Mouse (Mus musculus) intestine, postnatal 0 days (tissue): Measurements from ENCODE around the gene Tsc22d1. TPM values are rescaled to one million over a fixed set of nuclear protein-coding genes. Genes with fewer than 3 reads are reported as not detected.

Experiments
- ATAC-seq: fragments of 200-750 bp; cut with Nextera tagmentation; 2 replicates; pipeline ENCODE4 v1.8.0; 2017; ENCODE audit warnings: mild to moderate bottlenecking, moderate TSS enrichment, moderate library complexity
- H3K27ac ChIP-seq: fragments of 300-500 bp; sonication (generic); 2 replicates; pipeline ENCODE4 v1.5.1; 2014; ENCODE audit warnings: mild to moderate bottlenecking, low read depth, low read length, moderate library complexity
- H3K27me3 ChIP-seq: fragments of 300-500 bp; sonication (generic); replicated peaks from 2 replicates; pipeline ENCODE4 v1.6.1; 2014; ENCODE audit warnings: low read length, mixed read lengths; ENCODE audit not compliant: control insufficient read depth, insufficient read depth
- H3K36me3 ChIP-seq: fragments of 300-500 bp; sonication (generic); 2 replicates; pipeline ENCODE4 v1.6.1; 2014; ENCODE audit warnings: mild to moderate bottlenecking, moderate library complexity; ENCODE audit not compliant: control insufficient read depth, insufficient read depth
- H3K4me1 ChIP-seq: fragments of 300-500 bp; sonication (generic); replicated peaks from 2 replicates; pipeline ENCODE4 v1.6.1; 2014; ENCODE audit warnings: antibody characterized with exemption, low read length, mixed read lengths; ENCODE audit not compliant: control insufficient read depth, insufficient read depth
- H3K4me2 ChIP-seq: fragments of 300-500 bp; sonication (generic); replicated peaks from 2 replicates; pipeline ENCODE4 v1.6.1; 2014; ENCODE audit warnings: low read depth, mild to moderate bottlenecking, moderate library complexity
- H3K4me3 ChIP-seq: fragments of 300-500 bp; sonication (generic); 2 replicates; pipeline ENCODE4 v1.5.1; 2014; ENCODE audit warnings: low read depth, low read length
- H3K9ac ChIP-seq: fragments of 300-500 bp; sonication (generic); 2 replicates; pipeline ENCODE4 v1.6.1; 2014; ENCODE audit warnings: mild to moderate bottlenecking, low read depth, low read length
- H3K9me3 ChIP-seq: fragments of 300-500 bp; sonication (generic); 2 replicates; pipeline ENCODE4 v1.6.1; 2016; ENCODE audit warnings: mixed run types; ENCODE audit not compliant: control insufficient read depth
- CTCF ChIP-seq: sonication (generic); IDR thresholded peaks from 2 replicates; pipeline ENCODE4 v1.5.1; 2016; ENCODE audit warnings: low read depth, mild to moderate bottlenecking, control low read depth, antibody characterized with exemption, moderate library complexity
- WGBS: fragments of 180-500 bp; shearing (Covaris S2); extraction: QIAGEN DNeasy Blood & Tissue Kit; methylation state at CpG from one replicate; pipeline ENCODE4 v1.1.7; 2014; 5-methylcytosine and 5-hydroxymethylcytosine counted together
- polyA plus RNA-seq: library from polyadenylated mRNA; unstranded; fragments of >200 nt; fragmentation: Nextera tagmentation; extraction: Ambion mirVana; gene quantifications from 2 replicates; pipeline ENCODE4 v1.2.1, GENCODE M21; 2015

Tsc22d1 gene
- polyA plus RNA-seq, 1 experiment from 2014 or later = 272 TPM

- H3K27me3 ChIP-seq = no peaks in the 10 kb centered on the region
- H3K4me1 ChIP-seq = no peaks in the 10 kb centered on the region
- no peak for ATAC-seq
- no peak overlapping the region for H3K9ac ChIP-seq
- no peak overlapping the region for H3K4me2 ChIP-seq
- no peaks in the 10 kb centered on the region for H3K36me3 ChIP-seq
- no peak overlapping the region for H3K27ac ChIP-seq
- TF ChIP-seq CTCF = no peak
- H3K9me3 ChIP-seq = no peaks in the 10 kb centered on the region
- H3K4me3 ChIP-seq = no peak overlapping the region
These were observed 16.5 kb upstream of the Tsc22d1 start for GRCm38 (mm10) chr14:76398251-76398650.

DNA sequence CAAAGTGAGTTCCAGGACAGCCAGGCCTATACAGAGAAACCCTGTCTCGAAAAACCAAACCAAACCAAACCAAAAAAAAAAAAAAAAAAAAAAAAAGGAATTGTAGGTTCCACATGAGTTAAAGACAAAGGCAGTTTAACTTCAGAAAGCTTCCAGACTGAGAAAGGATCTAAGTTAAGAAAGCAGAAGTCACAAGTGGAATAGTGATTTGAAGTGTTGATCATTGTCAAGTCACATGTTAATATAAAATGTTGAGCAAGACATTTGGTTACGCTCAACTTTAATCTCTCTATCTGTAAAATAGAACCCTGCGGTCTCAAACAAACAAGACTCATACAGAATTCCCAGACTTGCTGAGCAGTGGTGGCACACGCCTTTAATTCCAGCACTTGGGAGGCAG, 12.2 kb upstream of the Tsc22d1 start:
- no peak for TF ChIP-seq CTCF
- no peaks in the 10 kb centered on the region for H3K27me3 ChIP-seq
- H3K9ac ChIP-seq = no peak overlapping the region
- WGBS = 89% methylated on average over 4 of the region's 4 CpGs
- no peak for ATAC-seq
- H3K27ac ChIP-seq = no peak overlapping the region
- no peaks in the 10 kb centered on the region for H3K36me3 ChIP-seq
- no peak overlapping the region for H3K4me2 ChIP-seq
- no peaks in the 10 kb centered on the region for H3K9me3 ChIP-seq
- no peak overlapping the region for H3K4me3 ChIP-seq
- H3K4me1 ChIP-seq = no peaks in the 10 kb centered on the region

GRCm38 (mm10) chr14:76409111-76409510, 5.7 kb upstream of the Tsc22d1 start:
- Histone ChIP-seq H3K36me3 (no peaks in the 10 kb centered on the region), H3K4me3 (no peak overlapping the region), H3K4me2 (no peak overlapping the region), H3K9ac (no peak overlapping the region), H3K4me1 (no peaks in the 10 kb centered on the region), H3K27ac (no peak overlapping the region), H3K9me3 (no peaks in the 10 kb centered on the region), H3K27me3 (no peaks in the 10 kb centered on the region)
- 58% methylated on average over 8 of the region's 8 CpGs for WGBS
- TF ChIP-seq CTCF = no peak
- ATAC-seq = no peak

DNA sequence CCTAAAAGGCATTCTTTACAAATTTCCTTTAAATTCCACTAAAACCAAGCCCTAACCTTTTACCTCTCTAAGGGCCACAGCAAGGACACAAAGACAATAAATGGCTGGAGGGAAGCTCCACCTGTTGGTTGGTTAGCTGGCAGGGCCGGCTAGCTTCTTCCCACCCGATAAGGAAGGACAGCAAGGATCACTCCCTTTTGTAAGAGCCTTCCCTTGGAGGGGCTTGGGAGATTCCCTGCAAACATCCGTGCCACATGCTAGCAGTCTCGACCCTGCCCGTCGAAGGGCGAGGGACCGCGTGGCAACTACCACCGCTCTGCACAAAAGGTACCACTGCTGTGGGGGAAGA, 1.0 kb upstream of the Tsc22d1 start:
- H3K9me3 ChIP-seq = no peaks in the 10 kb centered on the region
- WGBS = under 1% methylated on average over 10 of the region's 10 CpGs
- peaks cover 15% of the 10 kb centered on the region; the same call in 1 of the 2 replicates for H3K36me3 ChIP-seq
- peak overlapping the region; percentile 81 for H3K4me3 ChIP-seq
- no peaks in the 10 kb centered on the region for H3K27me3 ChIP-seq
- no peak for ATAC-seq
- H3K9ac ChIP-seq = peak overlapping the region; percentile 95
- no peaks in the 10 kb centered on the region for H3K4me1 ChIP-seq
- peak overlapping the region; percentile 89 for H3K4me2 ChIP-seq
- peak overlapping the region; percentile 97 for H3K27ac ChIP-seq
- peak; percentile 54 for TF ChIP-seq CTCF

GRCm38 (mm10) chr14:76414122-76414861, 469 bp upstream of the Tsc22d1 start:
- peak; percentile 91 for ATAC-seq
- no peak for TF ChIP-seq CTCF
- Histone ChIP-seq H3K4me1 (no peaks in the 10 kb centered on the region), H3K9me3 (no peaks in the 10 kb centered on the region), H3K4me3 (peak overlapping the region; percentile 81), H3K36me3 (peaks cover 16% of the 10 kb centered on the region; the same call in 1 of the 2 replicates), H3K9ac (peak overlapping the region; percentile 95), H3K4me2 (peak overlapping the region; percentile 89), H3K27ac (peak overlapping the region; percentile 97), H3K27me3 (no peaks in the 10 kb centered on the region)
- WGBS = 1% methylated on average over 61 of the region's 81 CpGs

GRCm38 (mm10) chr14:76415781-76416301, 1.1 kb downstream of the Tsc22d1 start:
- Histone ChIP-seq H3K4me1 (0 out of 2 replicates have a peak, but pooled peaks cover 4% of the 10 kb centered on the region), H3K27ac (peak overlapping the region; percentile 97), H3K9ac (peak overlapping the region; percentile 95), H3K4me3 (peak overlapping the region; percentile 81), H3K4me2 (peak overlapping the region; percentile 89), H3K36me3 (peaks cover 16% of the 10 kb centered on the region; the same call in 1 of the 2 replicates), H3K27me3 (no peaks in the 10 kb centered on the region), H3K9me3 (no peaks in the 10 kb centered on the region)
- under 1% methylated on average over 32 of the region's 38 CpGs for WGBS
- no peak for TF ChIP-seq CTCF
- no peak for ATAC-seq
